Mouse (Mus musculus) brain, embryonic 14.5 days (tissue): ENCODE results near the gene Trpm6.

Experiments
- CTCF ChIP-seq: fragments of 200-500 bp; IDR thresholded peaks from 2 replicates; pipeline ENCODE4 v1.5.1; 2012; ENCODE audit warnings: inconsistent platforms, mild to moderate bottlenecking, moderate library complexity, borderline replicate concordance; ENCODE audit not compliant: insufficient read depth, insufficient read length; ENCODE audit errors: extremely low read depth
- POLR2A ChIP-seq: fragments of 200-500 bp; IDR thresholded peaks from 2 replicates; pipeline ENCODE4 v1.6.1; 2012; ENCODE audit warnings: mild to moderate bottlenecking, inconsistent platforms, borderline replicate concordance; ENCODE audit not compliant: poor library complexity, insufficient read depth, insufficient read length, severe bottlenecking; ENCODE audit errors: extremely low read depth

- TF ChIP-seq POLR2A (no peak), CTCF (no peak)
Observed at GRCm38 (mm10) chr19:18881162-18881561, 131.4 kb downstream of the Trpm6 start.
